Mouse (Mus musculus) cerebellum, postnatal 14 days (tissue): ENCODE data around the gene Slx4.
A peak's percentile ranks its signal among the peaks of the same experiment; 100 is the strongest.
"Not testable (repeated sequence)": the region's sequence is repeated elsewhere in the genome, so short reads cannot be mapped to it uniquely, and the experiment has no call there.

ENCODE experiments used
- DNase-seq, 2 experiments: peaks; one replicate each; pipeline ENCODE4 v3.0.0; 2021; ENCODE audit warnings: mixed read lengths in 2 of 2

Gene Slx4

GRCm38 (mm10) chr16:4003489-4004398 is at the start of gene Slx4:
Gene Slx4, minus strand, starts transcription at chr16:4003770.
- DNase-seq: peak; percentile 96 to 97

- no peak for DNase-seq
Observed at GRCm38 (mm10) chr16:4052601-4053000, 49.0 kb upstream of the Slx4 start.

GRCm38 (mm10) chr16:4045524-4045923 is 42.0 kb upstream of the Slx4 start:
- DNase-seq: no peak

GRCm38 (mm10) chr16:4044093-4044492 is 40.5 kb upstream of the Slx4 start:
- no peak for DNase-seq

GRCm38 (mm10) chr16:4041646-4042045 is 38.1 kb upstream of the Slx4 start:
- no peak for DNase-seq

GRCm38 (mm10) chr16:4040206-4040605 is 36.6 kb upstream of the Slx4 start:
- no peak for DNase-seq

- DNase-seq: no peak
Observed at GRCm38 (mm10) chr16:4037690-4038089, 34.1 kb upstream of the Slx4 start.

- DNase-seq: no peak
Observed at GRCm38 (mm10) chr16:4036807-4037206, 33.2 kb upstream of the Slx4 start, which contains the start of gene Dnase1. Gene Dnase1, plus strand, starts transcription at chr16:4036942.

- DNase-seq: no peak
Observed at GRCm38 (mm10) chr16:4035575-4035974, 32.0 kb upstream of the Slx4 start.

GRCm38 (mm10) chr16:4034476-4034875 is 30.9 kb upstream of the Slx4 start:
- DNase-seq: no peak

- DNase-seq: no peak
Observed at GRCm38 (mm10) chr16:4033971-4034370, 30.4 kb upstream of the Slx4 start.

- no peak for DNase-seq
Observed at GRCm38 (mm10) chr16:4032341-4032748, 28.8 kb upstream of the Slx4 start.

- DNase-seq: no peak
Observed at GRCm38 (mm10) chr16:4031441-4032274, 28.1 kb upstream of the Slx4 start.

- DNase-seq: no peak
Observed at GRCm38 (mm10) chr16:4030501-4030900, 26.9 kb upstream of the Slx4 start.

- DNase-seq: no peak
Observed at GRCm38 (mm10) chr16:4029371-4029841, 25.8 kb upstream of the Slx4 start.

- no peak for DNase-seq
Observed at GRCm38 (mm10) chr16:4027211-4027610, 23.6 kb upstream of the Slx4 start.

- no peak for DNase-seq
Observed at GRCm38 (mm10) chr16:4026672-4027071, 23.1 kb upstream of the Slx4 start.

- DNase-seq: no peak
Observed at GRCm38 (mm10) chr16:4022719-4023118, 19.1 kb upstream of the Slx4 start.

- DNase-seq: no peak
Observed at GRCm38 (mm10) chr16:4021241-4021640, 17.7 kb upstream of the Slx4 start.

GRCm38 (mm10) chr16:4017466-4017865 is 13.9 kb upstream of the Slx4 start:
- DNase-seq: not testable (repeated sequence)

GRCm38 (mm10) chr16:4016786-4017185 is 13.2 kb upstream of the Slx4 start:
- not testable (repeated sequence) for DNase-seq

- DNase-seq: no peak
Observed at GRCm38 (mm10) chr16:4014040-4014668, 10.6 kb upstream of the Slx4 start.
